In genomic region chr10:87971536-87971935, GRCm38 (mm10) we compare ENCODE assay signal across 10 mouse cellular contexts.
A peak's percentile ranks its signal among the peaks of the same experiment; 100 is the strongest.
DNase-seq lines count a peak whose midpoint lies in the region; ATAC-seq and TF ChIP-seq lines count a peak whose summit lies in the region.
"Had no signal": no experiment of that assay in that cellular context is flagged by ENCODE, and none has a peak within 500 bp of the region (broad histone marks: within the 10 kb centered on the region; RNA-seq: fewer than 3 reads in every experiment).

No protein-coding gene starts in this region.

- ATAC-seq in cerebellum, adult (ENCODE audit: insufficient number of reproducible peaks, low FRiP score, low TSS enrichment): no peak

- DNase-seq in cerebellum, postnatal 10 days: peak; percentile 2 to 4
- DNase-seq in layer of hippocampus, adult 2 months (ENCODE audit: low spot score in 2 of 2): no peak
- no peak for DNase-seq in layer of hippocampus, adult 8-10 months (ENCODE audit: low spot score in 2 of 2)
- DNase-seq in NIH3T3 (ENCODE audit: low read depth): peak; percentile 59
- peak; percentile 13 to 19 for DNase-seq in kidney, adult 8-10 months
- DNase-seq in right cerebral cortex, postnatal 25 days: no peak
- DNase-seq in layer of hippocampus, adult 9-10 months (ENCODE audit: low spot score): no peak

- no peak overlapping the region for H3K27ac ChIP-seq in layer of hippocampus, adult 2 months
- H3K27ac ChIP-seq: embryonic facial prominence, embryonic 12.5 days; neural tube, embryonic 13.5 days had no signal

- TF ChIP-seq CTCF in layer of hippocampus, adult 2 months (conservative IDR thresholded peaks at IDR 0.05): peak; percentile 67

- H3K4me3 ChIP-seq in layer of hippocampus, adult 2 months: no peak overlapping the region
- H3K4me3 ChIP-seq: embryonic facial prominence, embryonic 12.5 days; neural tube, embryonic 13.5 days had no signal

Comparison
In these comparisons a context has a peak if more than half of its experiments do, and no peak if none do; other contexts are left out.
1. DNase-seq: peak in cerebellum, postnatal 10 days (2 of 2), NIH3T3 (single experiment) and kidney, adult 8-10 months (2 of 2); none in layer of hippocampus, adult 2 months (0 of 2), layer of hippocampus, adult 8-10 months (0 of 2), right cerebral cortex, postnatal 25 days (single experiment) and layer of hippocampus, adult 9-10 months (single experiment).